Mouse (Mus musculus) stomach, embryonic 14.5 days (tissue): ENCODE measurements around the gene Stambpl1. TPM values are rescaled to one million over a fixed set of nuclear protein-coding genes. Genes with fewer than 3 reads are reported as not detected.

Experiments
- ATAC-seq: fragments of 200-750 bp; cut with Nextera tagmentation; 2 replicates; pipeline ENCODE4 v1.8.0; 2017; ENCODE audit warnings: low read depth, moderate TSS enrichment; ENCODE audit not compliant: insufficient number of reproducible peaks, insufficient read depth, low FRiP score
- H3K27ac ChIP-seq: fragments of 300-500 bp; sonication (generic); 2 replicates; pipeline ENCODE4 v1.5.1; 2014; ENCODE audit warnings: mild to moderate bottlenecking, low read length, moderate library complexity, mixed read lengths
- H3K27me3 ChIP-seq: fragments of 300-500 bp; sonication (generic); 2 replicates; pipeline ENCODE4 v1.6.1; 2014; ENCODE audit warnings: low read length, control low read depth, mixed read lengths; ENCODE audit not compliant: control insufficient read depth, insufficient read depth
- H3K36me3 ChIP-seq: fragments of 300-500 bp; sonication (generic); 2 replicates; pipeline ENCODE4 v1.6.1; 2014; ENCODE audit warnings: mild to moderate bottlenecking, control low read depth, low read length, moderate library complexity, mixed read lengths; ENCODE audit not compliant: control insufficient read depth, insufficient read depth
- H3K4me1 ChIP-seq: fragments of 300-500 bp; sonication (generic); 2 replicates; pipeline ENCODE4 v1.6.1; 2014; ENCODE audit warnings: low read length, control low read depth, mixed read lengths; ENCODE audit not compliant: control insufficient read depth, insufficient read depth
- H3K4me2 ChIP-seq: fragments of 300-500 bp; sonication (generic); replicated peaks from 2 replicates; pipeline ENCODE4 v1.6.1; 2014; ENCODE audit warnings: low read depth, low read length, control low read depth
- H3K4me3 ChIP-seq: fragments of 300-500 bp; sonication (generic); 2 replicates; pipeline ENCODE4 v1.5.1; 2014; ENCODE audit warnings: low read depth, low read length, control low read depth
- H3K9ac ChIP-seq: fragments of 300-500 bp; sonication (generic); replicated peaks from 2 replicates; pipeline ENCODE4 v1.6.1; 2014; ENCODE audit warnings: low read depth, mild to moderate bottlenecking, control low read depth, low read length, moderate library complexity, mixed read lengths
- H3K9me3 ChIP-seq: fragments of 300-500 bp; sonication (generic); 2 replicates; pipeline ENCODE4 v1.6.1; 2016; ENCODE audit warnings: low read depth, low read length, control low read depth; ENCODE audit not compliant: control insufficient read depth
- WGBS: fragments of 180-500 bp; shearing (Covaris S2); extraction: QIAGEN DNeasy Blood & Tissue Kit; methylation state at CpG from one replicate; pipeline ENCODE4 v1.1.7; 2014; 5-methylcytosine and 5-hydroxymethylcytosine counted together
- polyA plus RNA-seq: library from polyadenylated mRNA; unstranded; fragments of >200 nt; fragmentation: Nextera tagmentation; extraction: Ambion mirVana; gene quantifications from 2 replicates; pipeline ENCODE4 v1.2.1, GENCODE M21; 2014

Stambpl1 gene
- 7.4 and 10.8 TPM in 2 replicates for polyA plus RNA-seq

DNA sequence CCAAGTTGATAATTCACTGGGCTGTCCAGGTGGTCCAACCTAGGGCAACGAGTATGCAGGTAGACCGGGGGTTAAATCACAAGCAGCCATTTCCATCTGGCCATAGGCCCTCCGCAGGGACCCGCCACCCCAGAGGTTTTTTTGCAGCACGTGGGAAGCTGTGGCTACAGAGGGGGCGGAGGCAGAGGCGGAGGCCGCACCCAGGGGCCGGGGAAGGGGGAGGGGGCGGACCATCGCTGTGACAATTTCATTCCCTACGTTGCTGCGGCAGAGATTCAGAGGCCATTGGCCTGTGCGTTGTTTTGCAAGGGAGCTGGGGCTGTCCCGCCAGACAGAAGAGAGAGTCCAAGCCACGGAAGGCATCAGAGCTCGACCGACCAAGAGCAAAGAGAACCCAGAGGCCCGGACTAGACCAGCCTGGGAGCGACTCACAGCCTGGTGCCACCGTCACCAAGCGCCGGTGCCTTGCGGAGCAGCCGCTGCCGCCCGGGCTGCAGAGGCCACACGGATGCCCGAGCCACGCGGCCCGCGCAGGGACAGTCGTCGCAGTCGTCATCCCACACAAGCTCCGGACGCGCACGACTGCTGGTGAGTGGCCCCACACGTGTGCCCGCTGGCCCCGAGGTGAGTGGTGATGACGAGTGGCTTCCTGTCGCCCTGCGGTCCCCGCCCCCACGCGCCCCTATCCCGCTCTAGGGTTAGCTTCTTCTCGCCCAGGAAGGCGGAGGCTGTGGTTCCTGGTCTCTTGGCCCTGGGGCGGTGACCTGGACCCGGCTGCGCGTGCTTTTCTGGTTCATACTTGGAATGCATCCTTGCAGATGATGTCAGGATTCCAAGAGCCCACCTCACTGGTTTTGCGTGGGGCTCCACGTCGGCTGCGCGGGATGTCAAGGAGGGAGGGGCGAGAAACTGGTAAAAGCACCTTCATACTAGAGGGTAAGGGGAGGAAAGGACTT is at the start of gene Stambpl1:
Gene Stambpl1 (plus strand): TSS at position 222 of the 956 bp plus-strand sequence.
- H3K27ac ChIP-seq: no peak within 1 kb of the TSS
- H3K36me3 ChIP-seq: no peaks in the 10 kb centered on the region
- H3K4me3 ChIP-seq: peak within 1 kb of the TSS; percentile 52
- H3K9ac ChIP-seq: peak within 1 kb of the TSS; percentile 39; the same call in 1 of the 2 replicates
- peak within 1 kb of the TSS; percentile 70 for H3K4me2 ChIP-seq
- ATAC-seq: peak; percentile 87
- H3K27me3 ChIP-seq: no peaks in the 10 kb centered on the region
- peaks cover 4% of the 10 kb centered on the region; the same call in 1 of the 2 replicates for H3K4me1 ChIP-seq
- under 1% methylated on average over 62 of the region's 62 CpGs for WGBS
- no peaks in the 10 kb centered on the region for H3K9me3 ChIP-seq

- H3K4me3 ChIP-seq: no peak overlapping the region
- no peak for ATAC-seq
- H3K36me3 ChIP-seq: no peaks in the 10 kb centered on the region
- H3K4me1 ChIP-seq: no peaks in the 10 kb centered on the region
- H3K27me3 ChIP-seq: no peaks in the 10 kb centered on the region
- H3K27ac ChIP-seq: no peak overlapping the region
- no peak overlapping the region for H3K9ac ChIP-seq
- H3K4me2 ChIP-seq: no peak overlapping the region
- 76% methylated on average over 4 of the region's 4 CpGs for WGBS
- H3K9me3 ChIP-seq: no peaks in the 10 kb centered on the region
Observed at GRCm38 (mm10) chr19:34148421-34148820, 43.6 kb upstream of the Stambpl1 start.

- Histone ChIP-seq H3K9ac (no peak overlapping the region), H3K36me3 (no peaks in the 10 kb centered on the region), H3K4me1 (no peaks in the 10 kb centered on the region), H3K27me3 (no peaks in the 10 kb centered on the region), H3K9me3 (no peaks in the 10 kb centered on the region), H3K4me3 (no peak overlapping the region), H3K4me2 (no peak overlapping the region), H3K27ac (no peak overlapping the region)
- WGBS: 74% methylated on average over 1 of the region's 1 CpGs
- no peak for ATAC-seq
Observed at GRCm38 (mm10) chr19:34151909-34152308, 40.1 kb upstream of the Stambpl1 start.

DNA sequence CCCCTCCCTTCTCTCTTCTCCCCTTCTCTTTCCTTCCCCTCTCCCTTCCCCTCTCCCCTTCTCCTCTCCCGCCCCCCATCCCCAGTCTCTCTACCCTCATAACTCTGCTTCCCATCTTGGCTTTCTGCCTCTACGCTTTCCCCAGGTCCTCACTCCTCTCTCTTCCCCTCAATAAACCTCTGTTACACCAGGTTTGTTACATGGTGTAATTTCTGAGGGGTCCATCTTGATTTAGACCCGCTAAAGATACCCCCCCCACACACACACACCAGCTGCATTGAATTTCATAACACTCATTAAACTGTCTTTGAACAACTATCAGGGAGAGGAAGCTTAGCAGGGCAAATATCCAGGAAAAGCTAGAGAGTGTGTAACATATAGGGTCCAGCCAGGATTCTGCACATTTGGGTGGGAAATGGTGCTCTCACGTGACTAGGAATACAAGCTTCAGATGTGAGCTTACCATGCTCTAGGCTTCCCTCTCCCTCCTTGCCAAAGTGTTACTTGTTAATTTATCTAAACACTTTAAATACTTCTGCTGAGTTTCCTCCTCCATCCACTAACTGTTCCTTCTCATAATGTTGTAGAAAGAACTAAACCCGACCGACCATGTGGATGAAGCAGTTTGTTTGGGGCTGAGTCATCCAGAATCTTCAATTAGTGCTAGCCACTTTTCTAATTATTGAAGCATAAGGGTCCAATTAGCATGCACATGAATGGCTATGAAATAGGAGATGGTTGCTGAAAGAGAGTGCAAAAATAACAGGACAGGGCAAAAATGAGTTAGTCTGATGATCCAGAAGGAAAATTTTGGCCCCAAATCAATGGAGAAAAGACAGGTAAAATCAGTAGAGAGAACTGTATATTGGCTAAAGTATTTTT is 38.5 kb upstream of the Stambpl1 start:
- Histone ChIP-seq H3K27me3 (no peaks in the 10 kb centered on the region), H3K36me3 (no peaks in the 10 kb centered on the region), H3K4me1 (no peaks in the 10 kb centered on the region), H3K4me3 (no peak overlapping the region), H3K4me2 (no peak overlapping the region), H3K9me3 (no peaks in the 10 kb centered on the region), H3K27ac (no peak overlapping the region), H3K9ac (no peak overlapping the region)
- no peak for ATAC-seq
- WGBS: 66% methylated on average over 6 of the region's 6 CpGs

DNA sequence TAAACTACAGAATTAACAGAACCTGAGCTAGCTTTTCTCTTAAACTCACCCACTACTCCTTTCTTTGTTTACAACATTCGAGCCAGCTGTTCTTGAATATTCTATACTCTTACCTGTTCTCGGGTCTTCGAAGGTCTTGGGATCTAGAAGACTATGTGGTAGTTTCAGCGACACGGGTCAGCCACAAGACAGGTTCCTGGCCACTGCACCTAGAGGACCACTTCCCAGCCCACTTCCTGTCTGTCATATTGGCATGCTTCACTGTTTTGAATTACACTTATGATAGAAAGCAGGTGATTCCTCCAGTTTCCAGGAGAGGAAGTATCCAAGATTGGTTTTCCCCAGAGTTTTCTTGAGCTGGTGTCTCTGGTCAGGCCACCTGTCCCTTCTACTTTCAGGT is 29.3 kb upstream of the Stambpl1 start:
- Histone ChIP-seq H3K9ac (no peak overlapping the region), H3K36me3 (no peaks in the 10 kb centered on the region), H3K9me3 (no peaks in the 10 kb centered on the region), H3K27ac (no peak overlapping the region), H3K4me1 (no peaks in the 10 kb centered on the region), H3K4me2 (no peak overlapping the region), H3K4me3 (no peak overlapping the region), H3K27me3 (no peaks in the 10 kb centered on the region)
- WGBS: 83% methylated on average over 5 of the region's 5 CpGs
- ATAC-seq: no peak

DNA sequence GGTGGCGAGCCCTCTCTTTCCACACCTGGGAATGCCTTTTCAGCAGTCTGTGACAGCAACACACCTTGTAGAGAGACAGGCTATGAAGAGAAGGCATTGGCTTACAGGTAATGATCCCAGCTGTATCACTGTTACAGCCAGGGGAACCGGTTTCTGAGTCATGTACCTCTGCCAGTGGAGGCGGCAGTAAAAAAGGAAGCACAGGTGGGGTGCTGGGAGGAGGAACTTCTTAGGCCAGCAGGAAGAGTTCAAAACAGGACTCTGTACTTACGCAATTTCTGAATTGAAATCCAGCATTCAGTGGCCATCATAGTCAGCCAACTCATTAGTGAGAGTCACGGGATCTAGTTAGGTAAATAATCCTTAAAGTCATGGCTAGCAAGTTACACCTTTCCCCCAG is 26.1 kb upstream of the Stambpl1 start, which contains the start of gene Ankrd22:
Gene Ankrd22 (minus strand): TSS at position 163 of the 400 bp plus-strand sequence.
- no peaks in the 10 kb centered on the region for H3K9me3 ChIP-seq
- no peaks in the 10 kb centered on the region for H3K27me3 ChIP-seq
- WGBS: 63% methylated on average over 5 of the region's 5 CpGs
- no peak within 1 kb of the TSS for H3K9ac ChIP-seq
- no peaks in the 10 kb centered on the region for H3K4me1 ChIP-seq
- ATAC-seq: peak; percentile 84; the same call in 1 of the 2 replicates
- no peak within 1 kb of the TSS for H3K4me2 ChIP-seq
- H3K4me3 ChIP-seq: no peak within 1 kb of the TSS
- no peak within 1 kb of the TSS for H3K27ac ChIP-seq
- no peaks in the 10 kb centered on the region for H3K36me3 ChIP-seq

DNA sequence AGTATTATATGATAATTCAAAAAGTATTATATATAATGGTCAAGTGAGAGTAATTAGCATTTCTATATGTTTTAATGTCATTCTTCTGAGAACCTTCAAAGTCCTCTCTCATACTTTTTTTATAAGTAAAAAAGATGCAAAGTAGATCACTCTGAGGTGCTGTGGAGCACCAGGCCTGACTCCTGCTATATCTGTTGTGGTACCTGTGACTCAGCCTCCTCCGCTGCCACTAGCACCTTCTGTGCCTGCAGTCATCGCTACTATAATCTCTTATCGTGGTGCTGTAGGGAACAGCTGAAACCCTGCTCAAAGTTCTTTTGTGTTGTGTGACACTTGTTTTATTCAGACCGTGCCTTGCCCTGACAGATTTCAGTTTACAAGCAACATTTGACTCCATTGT is 25.6 kb upstream of the Stambpl1 start:
- H3K36me3 ChIP-seq: no peaks in the 10 kb centered on the region
- no peak for ATAC-seq
- no peak overlapping the region for H3K27ac ChIP-seq
- no peaks in the 10 kb centered on the region for H3K4me1 ChIP-seq
- WGBS: 67% methylated on average over 4 of the region's 4 CpGs
- no peak overlapping the region for H3K9ac ChIP-seq
- H3K27me3 ChIP-seq: no peaks in the 10 kb centered on the region
- no peak overlapping the region for H3K4me2 ChIP-seq
- H3K4me3 ChIP-seq: no peak overlapping the region
- H3K9me3 ChIP-seq: no peaks in the 10 kb centered on the region

GRCm38 (mm10) chr19:34167896-34168661 is 23.9 kb upstream of the Stambpl1 start:
- Histone ChIP-seq H3K4me2 (no peak overlapping the region), H3K27ac (no peak overlapping the region), H3K27me3 (no peaks in the 10 kb centered on the region), H3K9me3 (no peaks in the 10 kb centered on the region), H3K36me3 (no peaks in the 10 kb centered on the region), H3K4me3 (no peak overlapping the region), H3K9ac (no peak overlapping the region), H3K4me1 (no peaks in the 10 kb centered on the region)
- 53% methylated on average over 7 of the region's 7 CpGs for WGBS
- ATAC-seq: no peak
